Mouse (Mus musculus): ENCODE measurements around the gene Foxn3. TPM values are rescaled to one million over a fixed set of nuclear protein-coding genes. Genes with fewer than 3 reads are reported as not detected.

Foxn3 gene
- total and polyA plus RNA-seq, 2 experiments: 21.1 to 27.3 TPM

DNA sequence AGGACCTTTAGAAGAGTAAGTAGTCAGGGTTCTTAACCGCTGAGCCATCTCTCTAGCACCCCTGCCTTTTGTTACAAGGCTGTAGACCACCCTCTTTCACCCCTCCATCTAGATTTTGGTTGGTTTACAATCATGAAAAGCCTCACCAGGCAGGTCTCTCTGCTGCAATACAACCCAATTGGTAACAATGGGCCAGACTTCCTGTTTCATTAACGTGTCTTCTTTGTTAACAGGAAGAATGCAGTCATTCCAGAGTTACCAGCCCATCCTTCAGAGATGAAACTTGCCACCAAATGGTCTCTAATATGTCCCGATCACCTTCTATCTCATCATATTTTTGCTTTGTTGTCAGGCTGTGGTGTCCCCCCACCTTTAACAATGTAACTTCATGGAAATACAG, 66.4 kb downstream of the Foxn3 start:
- H3K27me3 ChIP-seq (ENCODE audit: control insufficient read depth, insufficient read depth, low read length): no peaks in the 10 kb centered on the region
- peaks cover 10% of the 10 kb centered on the region; the same call in 1 of the 2 replicates for H3K79me2 ChIP-seq (ENCODE audit: control insufficient read depth, insufficient read depth, low read length)
- H3K4me3 ChIP-seq (ENCODE audit: insufficient read depth, low read depth, low read length): no peak overlapping the region
- no peaks in the 10 kb centered on the region for H3K36me3 ChIP-seq (ENCODE audit: control insufficient read depth, insufficient read depth, low read length)
- no peak overlapping the region for H3K9ac ChIP-seq (ENCODE audit: low read depth, low read length)
- TF ChIP-seq CTCF (IDR thresholded peaks at IDR 0.05; ENCODE audit: low read depth, low read length) (no peak), POLR2A (IDR thresholded peaks at IDR 0.05; ENCODE audit: extremely low read depth, insufficient read depth, low read length) (no peak)
- no peak for DNase-seq (ENCODE audit: extremely low read depth, low read depth, low spot score)
- 87% methylated on average over 3 of the region's 3 CpGs for WGBS
- no peak overlapping the region for H3K27ac ChIP-seq (replicated peaks; ENCODE audit: insufficient read depth, low read depth, low read length)
- H3K4me1 ChIP-seq (ENCODE audit: control insufficient read depth, insufficient read depth, low read length): peaks cover 3% of the 10 kb centered on the region; the same call in 1 of the 2 replicates

DNA sequence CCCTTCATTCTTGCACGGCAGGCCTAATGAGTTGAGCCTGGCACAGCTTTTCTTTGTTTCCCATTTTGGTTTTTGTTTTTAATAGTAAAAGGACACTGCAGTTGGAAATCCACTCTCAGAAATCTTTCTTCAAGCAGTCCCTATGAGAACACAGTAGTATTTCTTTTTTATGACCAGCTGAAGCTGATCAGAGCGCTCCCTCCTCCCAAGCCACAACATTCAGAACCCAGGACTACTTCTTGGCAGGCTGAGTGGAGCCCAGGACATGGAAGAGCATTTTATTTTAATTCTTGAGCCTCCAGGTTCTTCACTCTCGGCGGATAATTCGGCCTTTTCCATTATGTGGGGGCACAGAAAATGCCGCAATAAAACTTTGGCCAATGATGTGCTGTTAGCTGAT, 73.2 kb downstream of the Foxn3 start:
- no peak overlapping the region for H3K9ac ChIP-seq (ENCODE audit: low read depth, low read length)
- H3K27ac ChIP-seq (replicated peaks; ENCODE audit: insufficient read depth, low read depth, low read length): no peak overlapping the region
- peaks cover 4% of the 10 kb centered on the region; the same call in 1 of the 2 replicates for H3K79me2 ChIP-seq (ENCODE audit: control insufficient read depth, insufficient read depth, low read length)
- no peaks in the 10 kb centered on the region for H3K27me3 ChIP-seq (ENCODE audit: control insufficient read depth, insufficient read depth, low read length)
- no peaks in the 10 kb centered on the region for H3K36me3 ChIP-seq (ENCODE audit: control insufficient read depth, insufficient read depth, low read length)
- 98% methylated on average over 6 of the region's 6 CpGs for WGBS
- no peak overlapping the region for H3K4me3 ChIP-seq (ENCODE audit: insufficient read depth, low read depth, low read length)
- no peaks in the 10 kb centered on the region for H3K4me1 ChIP-seq (ENCODE audit: control insufficient read depth, insufficient read depth, low read length)
- TF ChIP-seq POLR2A (IDR thresholded peaks at IDR 0.05; ENCODE audit: extremely low read depth, insufficient read depth, low read length): no peak
- no peak for TF ChIP-seq CTCF (IDR thresholded peaks at IDR 0.05; ENCODE audit: low read depth, low read length)
- no peak for DNase-seq (ENCODE audit: extremely low read depth, low read depth, low spot score)

DNA sequence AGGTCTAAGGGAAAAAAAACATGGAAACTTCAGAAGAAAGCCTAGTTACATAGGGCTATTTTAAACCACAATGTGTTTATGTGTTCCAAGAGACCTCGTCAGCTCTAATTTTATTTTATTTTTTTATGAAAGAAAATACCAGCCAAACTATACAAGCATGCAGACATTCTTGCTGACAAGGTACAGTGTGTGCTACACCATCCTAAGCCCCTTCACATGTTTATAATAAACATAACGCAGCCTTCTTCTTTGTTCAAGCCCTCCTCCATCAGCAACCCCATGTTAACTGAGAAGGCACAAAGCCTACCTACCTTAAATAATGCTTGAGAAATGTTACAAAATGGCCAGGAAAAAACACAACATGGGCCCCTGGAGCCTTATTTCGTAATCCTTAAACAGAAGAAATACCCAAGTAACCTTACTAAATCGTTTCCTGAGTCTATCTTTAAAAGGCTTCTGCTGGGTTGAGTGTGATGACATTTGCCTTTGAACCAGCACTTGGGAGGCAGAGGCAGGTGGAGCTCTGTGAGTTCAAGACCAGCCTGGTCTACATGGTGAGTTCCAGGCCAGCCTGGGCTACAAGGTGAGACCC, 74.3 kb downstream of the Foxn3 start:
- Histone ChIP-seq H3K79me2 (ENCODE audit: control insufficient read depth, insufficient read depth, low read length) (peaks cover 4% of the 10 kb centered on the region; the same call in 1 of the 2 replicates), H3K9ac (ENCODE audit: low read depth, low read length) (no peak overlapping the region), H3K4me1 (ENCODE audit: control insufficient read depth, insufficient read depth, low read length) (no peaks in the 10 kb centered on the region), H3K27ac (replicated peaks; ENCODE audit: insufficient read depth, low read depth, low read length) (no peak overlapping the region), H3K36me3 (ENCODE audit: control insufficient read depth, insufficient read depth, low read length) (no peaks in the 10 kb centered on the region), H3K27me3 (ENCODE audit: control insufficient read depth, insufficient read depth, low read length) (no peaks in the 10 kb centered on the region), H3K4me3 (ENCODE audit: insufficient read depth, low read depth, low read length) (no peak overlapping the region)
- no peak for DNase-seq (ENCODE audit: extremely low read depth, low read depth, low spot score)
- no peak for TF ChIP-seq CTCF (IDR thresholded peaks at IDR 0.05; ENCODE audit: low read depth, low read length)
- no peak for TF ChIP-seq POLR2A (IDR thresholded peaks at IDR 0.05; ENCODE audit: extremely low read depth, insufficient read depth, low read length)
- 79% methylated on average over 4 of the region's 4 CpGs for WGBS

DNA sequence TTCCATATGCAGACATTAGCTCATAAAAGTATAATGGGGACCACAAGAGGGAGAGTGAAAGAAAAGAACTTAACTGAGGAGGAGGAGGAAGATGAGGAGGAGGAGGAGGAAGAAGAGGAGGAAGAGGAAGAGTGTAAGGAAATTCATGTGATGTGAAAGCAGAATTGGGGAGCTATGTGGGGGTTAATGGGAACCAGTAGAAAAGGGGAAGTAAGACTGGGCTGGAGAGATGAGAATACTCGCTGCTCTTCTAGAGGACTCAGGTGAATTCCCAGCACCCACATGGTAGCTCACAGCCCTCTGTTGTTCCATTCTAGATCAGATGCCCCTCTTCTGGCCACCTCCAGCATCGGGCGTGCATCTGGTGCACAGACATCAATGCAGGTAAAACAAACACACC, 83.0 kb downstream of the Foxn3 start:
- Histone ChIP-seq H3K27ac (replicated peaks; ENCODE audit: insufficient read depth, low read depth, low read length) (no peak overlapping the region), H3K4me3 (ENCODE audit: insufficient read depth, low read depth, low read length) (no peak overlapping the region), H3K4me1 (ENCODE audit: control insufficient read depth, insufficient read depth, low read length) (no peaks in the 10 kb centered on the region), H3K36me3 (ENCODE audit: control insufficient read depth, insufficient read depth, low read length) (no peaks in the 10 kb centered on the region), H3K9ac (ENCODE audit: low read depth, low read length) (no peak overlapping the region), H3K79me2 (ENCODE audit: control insufficient read depth, insufficient read depth, low read length) (peaks cover 4% of the 10 kb centered on the region; the same call in 1 of the 2 replicates), H3K27me3 (ENCODE audit: control insufficient read depth, insufficient read depth, low read length) (no peaks in the 10 kb centered on the region)
- TF ChIP-seq CTCF (IDR thresholded peaks at IDR 0.05; ENCODE audit: low read depth, low read length) (no peak), POLR2A (IDR thresholded peaks at IDR 0.05; ENCODE audit: extremely low read depth, insufficient read depth, low read length) (no peak)
- 92% methylated on average over 3 of the region's 3 CpGs for WGBS
- DNase-seq (ENCODE audit: extremely low read depth, low read depth, low spot score): no peak

DNA sequence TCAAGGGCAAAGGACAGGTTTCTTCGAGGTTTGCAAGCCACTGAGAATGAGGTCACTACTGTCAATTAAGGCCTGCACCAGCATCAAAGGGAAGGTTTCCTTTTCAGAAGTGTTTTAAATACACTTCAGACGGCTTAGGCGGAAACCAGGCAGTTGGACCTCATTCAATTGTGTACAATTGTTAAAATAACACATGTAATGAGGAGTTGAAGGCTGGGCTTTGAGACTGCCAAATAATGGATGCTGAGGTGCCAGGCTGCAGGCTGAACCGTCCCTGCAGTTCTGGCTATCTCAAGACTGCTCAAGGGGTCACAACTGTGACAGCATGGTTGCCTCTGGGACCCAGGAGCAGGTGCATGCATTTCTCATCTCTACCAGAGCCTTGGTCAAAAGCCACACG, 89.2 kb downstream of the Foxn3 start:
- H3K27ac ChIP-seq (replicated peaks; ENCODE audit: insufficient read depth, low read depth, low read length): no peak overlapping the region
- WGBS: 71% methylated on average over 5 of the region's 5 CpGs
- TF ChIP-seq POLR2A (IDR thresholded peaks at IDR 0.05; ENCODE audit: extremely low read depth, insufficient read depth, low read length) (no peak), CTCF (IDR thresholded peaks at IDR 0.05; ENCODE audit: low read depth, low read length) (no peak)
- no peaks in the 10 kb centered on the region; the same call in 1 of the 2 replicates for H3K79me2 ChIP-seq (ENCODE audit: control insufficient read depth, insufficient read depth, low read length)
- H3K9ac ChIP-seq (ENCODE audit: low read depth, low read length): no peak overlapping the region
- H3K4me1 ChIP-seq (ENCODE audit: control insufficient read depth, insufficient read depth, low read length): no peaks in the 10 kb centered on the region
- DNase-seq (ENCODE audit: extremely low read depth, low read depth, low spot score): no peak
- H3K27me3 ChIP-seq (ENCODE audit: control insufficient read depth, insufficient read depth, low read length): no peaks in the 10 kb centered on the region
- no peaks in the 10 kb centered on the region for H3K36me3 ChIP-seq (ENCODE audit: control insufficient read depth, insufficient read depth, low read length)
- H3K4me3 ChIP-seq (ENCODE audit: insufficient read depth, low read depth, low read length): no peak overlapping the region

DNA sequence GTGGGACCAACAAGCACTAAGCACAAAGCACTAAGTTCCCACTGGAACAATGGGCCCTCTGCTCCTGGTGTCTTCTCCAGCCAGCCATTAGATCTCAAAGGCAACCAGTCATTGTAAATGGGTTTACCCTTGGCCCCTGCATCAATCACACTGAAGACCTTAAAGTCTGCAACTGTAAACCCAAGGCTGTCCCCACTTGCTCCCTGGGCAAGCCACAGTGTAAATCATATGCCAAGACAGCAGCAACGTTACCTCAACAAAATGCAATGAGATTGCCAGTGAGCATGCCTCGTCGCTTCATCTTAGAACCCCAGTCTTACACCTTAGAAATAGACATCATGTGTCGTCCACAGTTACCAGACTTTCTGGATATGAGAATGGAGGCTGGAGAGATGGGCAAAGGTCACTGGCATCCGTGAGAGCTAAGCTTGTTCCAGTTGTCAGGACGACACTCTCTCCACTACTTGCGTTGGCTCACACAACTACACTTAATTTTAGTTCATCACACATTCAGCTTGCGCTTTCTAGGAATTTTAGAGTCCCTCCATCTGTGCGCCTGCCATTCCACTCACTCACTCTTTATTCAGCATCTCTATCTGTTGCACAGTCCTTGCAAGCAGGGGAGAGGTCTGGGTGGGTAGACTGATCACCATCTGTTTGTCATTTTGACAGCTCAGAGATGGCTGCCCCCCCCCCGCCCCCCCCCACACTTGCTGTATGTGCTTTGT, 89.8 kb downstream of the Foxn3 start:
- no peak overlapping the region for H3K4me3 ChIP-seq (ENCODE audit: insufficient read depth, low read depth, low read length)
- no peaks in the 10 kb centered on the region for H3K27me3 ChIP-seq (ENCODE audit: control insufficient read depth, insufficient read depth, low read length)
- TF ChIP-seq POLR2A (IDR thresholded peaks at IDR 0.05; ENCODE audit: extremely low read depth, insufficient read depth, low read length) (no peak), CTCF (IDR thresholded peaks at IDR 0.05; ENCODE audit: low read depth, low read length) (no peak)
- no peak overlapping the region for H3K27ac ChIP-seq (replicated peaks; ENCODE audit: insufficient read depth, low read depth, low read length)
- no peak for DNase-seq (ENCODE audit: extremely low read depth, low read depth, low spot score)
- no peaks in the 10 kb centered on the region; the same call in 1 of the 2 replicates for H3K79me2 ChIP-seq (ENCODE audit: control insufficient read depth, insufficient read depth, low read length)
- no peaks in the 10 kb centered on the region for H3K4me1 ChIP-seq (ENCODE audit: control insufficient read depth, insufficient read depth, low read length)
- WGBS: 85% methylated on average over 10 of the region's 10 CpGs
- H3K9ac ChIP-seq (ENCODE audit: low read depth, low read length): no peak overlapping the region
- no peaks in the 10 kb centered on the region for H3K36me3 ChIP-seq (ENCODE audit: control insufficient read depth, insufficient read depth, low read length)

All from liver, adult 2 months (tissue).